Mouse (Mus musculus) neural tube, embryonic 10.5 days (tissue): ENCODE data around the gene Sstr4.

ENCODE experiments used
- DNase-seq: peaks from one replicate; pipeline ENCODE4 v3.0.0-alpha.2; 2017; ENCODE audit warnings: low spot score; ENCODE audit errors: extremely low spot score

Sstr4 gene

DNA sequence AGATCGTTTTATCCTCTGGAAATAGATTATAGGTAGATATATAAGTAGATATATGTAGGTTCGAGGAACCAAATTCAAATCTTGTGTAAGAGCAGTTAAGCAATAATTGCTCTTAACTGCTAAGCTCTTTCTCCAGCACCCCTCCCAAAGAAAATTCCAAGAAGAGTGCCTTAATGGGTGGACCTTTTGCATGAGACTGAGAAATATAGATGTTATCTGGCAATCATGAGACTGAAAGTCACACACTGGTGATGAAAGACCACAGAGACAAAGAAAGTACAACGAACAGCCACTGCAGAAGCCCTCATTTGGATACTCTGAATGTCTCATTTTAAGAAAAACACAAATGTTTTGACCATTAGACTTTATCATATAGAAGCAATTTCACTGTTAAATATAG, 33.4 kb downstream of the Sstr4 start:
- DNase-seq, result no peak

GRCm38 (mm10) chr2:148429001-148429505, 33.9 kb downstream of the Sstr4 start:
- no peak for DNase-seq

- DNase-seq, result no peak
These were observed 35.8 kb downstream of the Sstr4 start for GRCm38 (mm10) chr2:148430941-148431340.

DNA sequence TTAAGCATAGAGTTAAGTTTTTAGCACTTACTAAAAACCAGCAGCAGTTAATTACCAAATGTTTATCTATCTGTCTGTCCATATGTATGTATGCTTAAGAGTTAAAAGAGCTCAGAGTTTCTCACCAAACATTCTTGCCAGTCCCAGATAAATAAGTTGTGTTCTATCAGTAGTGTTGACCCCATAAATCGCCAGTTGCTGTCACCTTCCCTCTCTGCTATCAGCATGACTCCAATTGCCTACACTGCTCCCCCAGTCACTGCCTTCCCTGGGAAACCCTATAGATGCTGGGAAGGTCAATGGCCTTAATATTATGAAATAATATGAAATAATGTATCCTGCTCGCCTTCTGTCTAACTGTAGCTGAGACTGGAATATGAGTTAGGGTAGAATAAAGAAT, 37.2 kb downstream of the Sstr4 start:
- no peak for DNase-seq

DNA sequence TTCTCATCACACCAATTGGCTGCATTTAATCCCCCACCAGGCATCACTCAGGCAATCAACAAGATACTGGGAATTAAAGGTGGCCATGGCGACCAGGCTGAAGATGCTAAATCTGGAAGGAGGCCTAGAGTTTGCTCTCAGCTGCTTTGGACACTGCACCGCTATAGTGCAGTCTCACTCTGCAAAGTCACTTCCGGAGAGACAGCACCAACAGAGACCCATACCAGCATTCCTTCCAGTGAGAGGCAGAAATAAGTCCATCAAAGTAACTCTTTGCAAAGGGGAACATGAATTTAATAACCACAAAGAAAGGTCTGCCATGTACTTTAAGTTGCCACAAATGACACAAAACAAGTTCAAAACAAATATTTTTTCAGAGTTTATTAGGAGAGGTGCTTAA, 41.1 kb downstream of the Sstr4 start:
- DNase-seq, result no peak

DNA sequence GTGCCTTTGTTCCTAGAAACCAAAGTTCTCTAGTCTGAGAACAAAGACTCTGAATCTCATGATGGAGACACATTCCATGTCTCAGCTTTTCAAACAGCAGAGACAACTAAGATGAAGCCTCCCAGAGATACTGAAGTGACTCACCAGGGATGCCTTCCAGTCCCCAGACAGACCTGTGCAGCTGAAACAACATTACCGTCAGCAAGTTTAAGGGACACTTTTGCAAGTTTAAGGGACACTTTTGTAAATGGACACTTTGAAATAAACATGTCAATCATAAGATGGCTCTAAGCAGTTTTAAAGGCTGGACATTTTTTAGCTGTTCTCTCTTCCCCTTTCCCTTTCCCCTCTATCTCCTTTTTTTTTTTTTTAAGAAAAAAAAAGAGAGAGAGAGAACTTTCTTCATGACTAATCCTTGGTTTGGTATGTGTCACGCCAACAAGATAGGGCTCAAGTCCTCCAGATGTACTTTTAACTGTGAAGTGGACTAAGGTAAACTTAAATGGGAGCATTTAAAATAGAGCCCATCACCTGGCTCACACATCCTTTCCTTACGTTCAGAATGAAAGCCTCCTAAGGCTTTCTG, 44.6 kb downstream of the Sstr4 start:
- DNase-seq, result no peak

- no peak for DNase-seq
These were observed 46.3 kb downstream of the Sstr4 start for GRCm38 (mm10) chr2:148441421-148441820.

DNA sequence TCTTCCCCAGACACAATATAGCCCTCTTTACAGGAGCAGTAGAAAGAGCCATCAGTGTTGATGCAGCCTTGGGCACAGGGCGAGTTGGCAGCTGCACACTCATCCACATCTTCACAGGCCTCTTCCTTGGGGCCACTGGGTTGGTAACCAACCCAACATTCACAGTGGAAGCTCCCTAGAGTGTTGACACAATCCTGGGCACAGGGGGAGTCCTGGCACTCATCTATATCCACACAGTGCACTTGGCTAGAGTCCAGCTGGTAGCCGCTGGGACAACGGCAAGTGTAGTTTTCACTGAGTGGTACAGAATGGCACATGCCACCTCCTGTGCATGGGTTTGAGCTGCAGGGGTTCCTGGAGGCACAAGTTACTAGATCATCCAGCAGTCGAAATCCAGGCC, 47.0 kb downstream of the Sstr4 start:
- DNase-seq, result no peak

- no peak for DNase-seq
These were observed 47.6 kb downstream of the Sstr4 start for GRCm38 (mm10) chr2:148442710-148443109.

GRCm38 (mm10) chr2:148443249-148443958, 48.3 kb downstream of the Sstr4 start, which contains the start of gene Cd93:
Cd93 (minus strand) TSS chr2:148443563.
- peak; percentile 15 for DNase-seq

DNA sequence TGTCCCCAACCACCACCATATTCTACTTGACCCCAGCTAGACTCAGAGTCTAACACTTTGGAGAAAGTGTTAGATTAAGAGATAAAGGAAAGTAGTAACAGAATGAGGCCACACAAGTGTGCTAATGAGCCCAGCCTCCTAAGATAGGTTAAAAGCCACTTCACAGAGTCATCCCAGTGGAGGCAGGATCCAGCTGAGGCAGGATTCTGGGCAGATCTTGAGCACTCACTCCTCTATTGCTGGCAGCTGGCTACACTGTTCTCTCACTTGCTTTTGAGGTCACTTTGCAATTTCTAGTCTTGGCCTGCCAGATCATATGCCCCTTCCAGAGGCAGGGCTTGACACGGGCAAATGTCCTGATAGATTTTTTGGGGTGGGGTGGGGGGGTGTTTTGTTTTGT, 49.3 kb downstream of the Sstr4 start:
- DNase-seq, result no peak

GRCm38 (mm10) chr2:148445616-148446015, 50.5 kb downstream of the Sstr4 start:
- DNase-seq, result no peak
